Mouse (Mus musculus): ENCODE measurements around the gene Grip1. TPM values are rescaled to one million over a fixed set of nuclear protein-coding genes. Genes with fewer than 3 reads are reported as not detected.

Grip1 gene
- total and polyA plus RNA-seq, 3 experiments: 0.31 to 0.45 (median 0.42) TPM

- intact Hi-C loops (cut with DNase I): loop anchor here (2.0 kb wide), 1 partner anchor 83 kb away; no protein-coding TSS in a partner anchor
- WGBS: 87% methylated on average over 6 of the region's 6 CpGs
These were observed 660.4 kb downstream of the Grip1 start for GRCm38 (mm10) chr10:120113980-120114379.

GRCm38 (mm10) chr10:120114493-120114892 lies 660.9 kb downstream of the Grip1 start:
- H3K79me2 ChIP-seq (replicated peaks; ENCODE audit: control insufficient read depth, insufficient read depth, low read length): peaks cover 1% of the 10 kb centered on the region; the same call in 1 of the 2 replicates
- no peak overlapping the region for H3K9ac ChIP-seq (ENCODE audit: low read depth, low read length)
- intact Hi-C loops (cut with DNase I): no loop called here
- H3K27ac ChIP-seq: no peak overlapping the region
- TF ChIP-seq CTCF (IDR thresholded peaks at IDR 0.05) (no peak), EP300 (IDR thresholded peaks at IDR 0.05; ENCODE audit: insufficient read depth, low read depth, low read length) (no peak), POLR2A (IDR thresholded peaks at IDR 0.05; ENCODE audit: insufficient read depth, low read depth, low read length) (no peak)
- WGBS: 64% methylated on average over 7 of the region's 7 CpGs
- no peak for DNase-seq
- 0 out of 2 replicates have a peak, but pooled peaks cover 1% of the 10 kb centered on the region for H3K4me1 ChIP-seq (ENCODE audit: control insufficient read depth, insufficient read depth, low read length)
- no peaks in the 10 kb centered on the region for H3K36me3 ChIP-seq (ENCODE audit: control insufficient read depth, insufficient read depth, low read length)
- H3K27me3 ChIP-seq (ENCODE audit: control insufficient read depth, insufficient read depth, low read length): no peaks in the 10 kb centered on the region
- no peak overlapping the region for H3K4me3 ChIP-seq

More at GRCm38 (mm10) chr10:120113980-120114379, 660.4 kb downstream of the Grip1 start:
- Histone ChIP-seq H3K36me3 (ENCODE audit: control insufficient read depth, insufficient read depth, low read length) (no peaks in the 10 kb centered on the region), H3K79me2 (replicated peaks; ENCODE audit: control insufficient read depth, insufficient read depth, low read length) (peaks cover 1% of the 10 kb centered on the region; the same call in 1 of the 2 replicates), H3K9ac (ENCODE audit: low read depth, low read length) (no peak overlapping the region), H3K4me1 (ENCODE audit: control insufficient read depth, insufficient read depth, low read length) (0 out of 2 replicates have a peak, but pooled peaks cover 1% of the 10 kb centered on the region), H3K27ac (peak overlapping the region; percentile 93; the same call in 1 of the 2 replicates), H3K4me3 (no peak overlapping the region), H3K27me3 (ENCODE audit: control insufficient read depth, insufficient read depth, low read length) (no peaks in the 10 kb centered on the region)
- TF ChIP-seq EP300 (IDR thresholded peaks at IDR 0.05; ENCODE audit: insufficient read depth, low read depth, low read length): no peak
- no peak for TF ChIP-seq POLR2A (IDR thresholded peaks at IDR 0.05; ENCODE audit: insufficient read depth, low read depth, low read length)
- no peak for TF ChIP-seq CTCF (IDR thresholded peaks at IDR 0.05)
- no peak for DNase-seq

GRCm38 (mm10) chr10:120115249-120115648 lies 661.6 kb downstream of the Grip1 start:
- H3K9ac ChIP-seq (ENCODE audit: low read depth, low read length): no peak overlapping the region
- H3K27me3 ChIP-seq (ENCODE audit: control insufficient read depth, insufficient read depth, low read length): no peaks in the 10 kb centered on the region
- no peaks in the 10 kb centered on the region for H3K36me3 ChIP-seq (ENCODE audit: control insufficient read depth, insufficient read depth, low read length)
- no peak overlapping the region for H3K4me3 ChIP-seq
- intact Hi-C loops (cut with DNase I): no loop called here
- WGBS: 100% methylated on average over 1 of the region's 1 CpGs
- no peak for DNase-seq
- H3K79me2 ChIP-seq (replicated peaks; ENCODE audit: control insufficient read depth, insufficient read depth, low read length): peaks cover 1% of the 10 kb centered on the region; the same call in 1 of the 2 replicates
- H3K27ac ChIP-seq: no peak overlapping the region
- H3K4me1 ChIP-seq (ENCODE audit: control insufficient read depth, insufficient read depth, low read length): 0 out of 2 replicates have a peak, but pooled peaks cover 1% of the 10 kb centered on the region
- no peak for TF ChIP-seq POLR2A (IDR thresholded peaks at IDR 0.05; ENCODE audit: insufficient read depth, low read depth, low read length)
- TF ChIP-seq EP300 (IDR thresholded peaks at IDR 0.05; ENCODE audit: insufficient read depth, low read depth, low read length): no peak
- no peak for TF ChIP-seq CTCF (IDR thresholded peaks at IDR 0.05)

- TF ChIP-seq EP300 (IDR thresholded peaks at IDR 0.05; ENCODE audit: insufficient read depth, low read depth, low read length) (no peak), CTCF (IDR thresholded peaks at IDR 0.05) (no peak)
- H3K79me2 ChIP-seq (replicated peaks; ENCODE audit: control insufficient read depth, insufficient read depth, low read length): no peaks in the 10 kb centered on the region
- no peak overlapping the region for H3K27ac ChIP-seq
- 88% methylated on average over 3 of the region's 3 CpGs for WGBS
- H3K4me3 ChIP-seq: no peak overlapping the region
- H3K4me1 ChIP-seq (ENCODE audit: control insufficient read depth, insufficient read depth, low read length): no peaks in the 10 kb centered on the region; the same call in 1 of the 2 replicates
- no peak for DNase-seq
- peaks cover 2% of the 10 kb centered on the region; the same call in 1 of the 2 replicates for H3K27me3 ChIP-seq (ENCODE audit: control insufficient read depth, insufficient read depth, low read length)
- no peak overlapping the region for H3K9ac ChIP-seq (ENCODE audit: low read depth, low read length)
- intact Hi-C loops (cut with DNase I): loop anchor here (2.0 kb wide), 1 partner anchor 321 kb away; no protein-coding TSS in a partner anchor
- H3K36me3 ChIP-seq (ENCODE audit: control insufficient read depth, insufficient read depth, low read length): no peaks in the 10 kb centered on the region
These were observed 670.1 kb downstream of the Grip1 start for GRCm38 (mm10) chr10:120123721-120124120.

GRCm38 (mm10) chr10:120124801-120125464 lies 671.3 kb downstream of the Grip1 start:
- Histone ChIP-seq H3K27ac (no peak overlapping the region), H3K36me3 (ENCODE audit: control insufficient read depth, insufficient read depth, low read length) (no peaks in the 10 kb centered on the region), H3K4me3 (no peak overlapping the region), H3K79me2 (replicated peaks; ENCODE audit: control insufficient read depth, insufficient read depth, low read length) (no peaks in the 10 kb centered on the region), H3K4me1 (ENCODE audit: control insufficient read depth, insufficient read depth, low read length) (no peaks in the 10 kb centered on the region; the same call in 1 of the 2 replicates), H3K9ac (ENCODE audit: low read depth, low read length) (no peak overlapping the region), H3K27me3 (ENCODE audit: control insufficient read depth, insufficient read depth, low read length) (peaks cover 2% of the 10 kb centered on the region; the same call in 1 of the 2 replicates)
- intact Hi-C loops (cut with DNase I): loop anchor here (1.0 to 5.0 kb wide), 4 partner anchors 61 to 478 kb away; no protein-coding TSS in a partner anchor
- WGBS: 46% methylated on average over 7 of the region's 7 CpGs
- TF ChIP-seq EP300 (IDR thresholded peaks at IDR 0.05; ENCODE audit: insufficient read depth, low read depth, low read length) (peak; percentile 85), CTCF (IDR thresholded peaks at IDR 0.05) (peak; percentile 84), POLR2A (IDR thresholded peaks at IDR 0.05; ENCODE audit: insufficient read depth, low read depth, low read length) (no peak)
- DNase-seq: peak; percentile 82 to 88

GRCm38 (mm10) chr10:120125465-120125857 lies 671.8 kb downstream of the Grip1 start:
- WGBS: 49% methylated on average over 10 of the region's 10 CpGs
- H3K27ac ChIP-seq: no peak overlapping the region
- H3K27me3 ChIP-seq (ENCODE audit: control insufficient read depth, insufficient read depth, low read length): peaks cover 2% of the 10 kb centered on the region; the same call in 1 of the 2 replicates
- no peaks in the 10 kb centered on the region for H3K79me2 ChIP-seq (replicated peaks; ENCODE audit: control insufficient read depth, insufficient read depth, low read length)
- intact Hi-C loops (cut with DNase I): loop anchor here (1.0 to 5.0 kb wide), 4 partner anchors 61 to 478 kb away; no protein-coding TSS in a partner anchor
- no peaks in the 10 kb centered on the region for H3K36me3 ChIP-seq (ENCODE audit: control insufficient read depth, insufficient read depth, low read length)
- no peak overlapping the region for H3K4me3 ChIP-seq
- TF ChIP-seq EP300 (IDR thresholded peaks at IDR 0.05; ENCODE audit: insufficient read depth, low read depth, low read length) (no peak), POLR2A (IDR thresholded peaks at IDR 0.05; ENCODE audit: insufficient read depth, low read depth, low read length) (no peak)
- H3K9ac ChIP-seq (ENCODE audit: low read depth, low read length): no peak overlapping the region
- no peak for DNase-seq
- no peaks in the 10 kb centered on the region; the same call in 1 of the 2 replicates for H3K4me1 ChIP-seq (ENCODE audit: control insufficient read depth, insufficient read depth, low read length)
